Mouse (Mus musculus): ENCODE results near the gene Pdp2. TPM values are rescaled to one million over a fixed set of nuclear protein-coding genes. Genes with fewer than 3 reads are reported as not detected.

Gene Pdp2
- 5.7 TPM for polyA plus RNA-seq (2017; shearing (Covaris generic))

GRCm38 (mm10) chr8:104591133-104591834 is at the start of gene Pdp2:
TSS of gene Pdp2 (plus strand) at chr8:104591451.

GRCm38 (mm10) chr8:104624161-104624560 is 32.9 kb downstream of the Pdp2 start, which contains the start of gene Cdh16:
TSS of gene Cdh16 (minus strand) at chr8:104624396.

DNA sequence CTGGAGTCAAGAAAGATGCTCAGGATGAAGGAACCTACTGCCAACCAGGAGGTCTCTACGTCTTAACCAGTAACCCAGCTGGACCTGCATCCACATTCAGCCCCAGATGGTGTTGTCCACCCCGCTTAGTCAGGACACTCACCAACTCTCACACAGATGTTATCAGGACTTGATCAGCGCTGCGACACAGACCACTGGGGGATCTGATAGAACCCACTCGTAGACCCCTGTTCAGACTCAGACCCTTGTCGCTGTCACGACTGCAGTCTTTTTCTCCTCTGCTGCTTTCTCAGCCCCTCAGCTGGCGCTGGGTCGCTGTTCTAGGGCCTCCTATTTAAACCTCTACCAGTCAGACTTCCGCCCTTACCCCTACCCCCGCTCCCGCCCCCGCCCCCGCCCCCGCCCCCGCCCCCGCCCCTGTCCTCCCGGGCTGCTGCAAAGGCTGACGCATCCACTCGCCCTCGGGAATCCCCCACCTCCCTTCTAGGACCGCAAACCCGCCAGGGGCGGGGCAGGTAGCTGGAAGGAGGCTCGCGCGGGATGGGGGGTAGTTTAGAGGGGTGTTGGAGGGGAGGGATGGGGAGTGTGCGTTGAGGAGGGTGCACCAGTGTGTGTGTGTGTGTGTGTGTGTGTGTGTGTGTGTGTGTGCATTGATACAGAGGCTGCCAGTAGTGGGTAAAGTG is 39.9 kb downstream of the Pdp2 start, which contains the start of gene Rrad:
Rrad (minus strand) TSS at position 347 of the 683 bp plus-strand sequence.

DNA sequence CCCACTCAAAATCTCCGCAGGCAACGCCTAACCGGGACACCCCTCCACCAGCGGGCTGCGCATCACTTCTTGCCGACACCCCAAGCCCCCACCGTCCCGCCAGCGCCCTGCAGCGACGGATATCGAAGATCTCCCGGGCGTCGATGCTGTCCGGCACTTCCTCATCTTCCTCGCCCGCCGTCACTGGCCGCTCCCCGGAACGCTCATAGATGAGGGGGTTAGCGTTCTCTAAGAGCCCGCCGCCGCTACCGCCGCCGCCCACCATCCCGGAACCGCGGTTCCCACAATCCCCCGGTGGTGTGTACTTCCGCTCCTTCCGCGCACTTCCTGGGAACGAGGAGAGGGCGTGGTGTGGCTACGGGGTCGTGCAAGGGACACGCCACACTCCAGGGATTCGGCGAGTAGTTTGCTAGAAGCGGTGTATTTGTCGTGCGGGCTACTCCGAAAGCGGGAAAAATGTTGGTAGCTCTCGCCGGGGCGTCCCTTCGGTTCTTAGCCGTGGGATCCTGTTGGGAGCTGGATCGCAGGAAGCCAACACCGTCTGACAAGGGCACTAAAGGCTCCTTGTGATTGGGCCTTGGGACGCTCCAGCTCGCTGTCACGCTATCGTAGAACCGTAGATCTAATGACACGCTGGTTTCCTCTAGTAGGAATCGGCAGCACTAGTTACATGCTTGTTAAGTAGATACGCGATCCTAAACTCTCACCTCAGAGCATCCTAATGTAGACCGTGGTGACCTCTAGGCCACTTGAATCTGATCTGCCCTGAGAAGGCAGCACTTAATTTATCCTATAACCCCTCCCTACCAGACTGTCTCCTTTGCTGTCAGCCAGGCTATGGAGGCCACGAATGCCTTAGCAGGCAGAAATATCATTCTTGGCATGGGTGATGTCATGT is 50.4 kb downstream of the Pdp2 start, which contains the start of gene Ciao2b:
Ciao2b (minus strand) TSS at position 540 of the 898 bp plus-strand sequence.

Other genes starting within 250 kb of the Pdp2 start
- 0.31 TPM for gene Cmtm4, start 195.6 kb upstream of the Pdp2 start, polyA plus RNA-seq (2017; shearing (Covaris generic))
- 39.2 TPM for gene Dync1li2, start 148.4 kb upstream of the Pdp2 start, polyA plus RNA-seq (2017; shearing (Covaris generic))
- not detected for gene Terb1, start 81.5 kb upstream of the Pdp2 start, polyA plus RNA-seq (2017; shearing (Covaris generic))
- gene Nae1, start 56.8 kb upstream of the Pdp2 start, polyA plus RNA-seq (2017; shearing (Covaris generic)): 95.3 TPM
- gene Car7, start 56.8 kb upstream of the Pdp2 start, polyA plus RNA-seq (2017; shearing (Covaris generic)): 3.8 TPM
- gene Cdh16, start 32.9 kb downstream of the Pdp2 start, polyA plus RNA-seq (2017; shearing (Covaris generic)): not detected
- 59.8 TPM for gene Rrad, start 39.9 kb downstream of the Pdp2 start, polyA plus RNA-seq (2017; shearing (Covaris generic))
- gene Ciao2b, start 50.5 kb downstream of the Pdp2 start, polyA plus RNA-seq (2017; shearing (Covaris generic)): 114 TPM
- 0.12 TPM for gene Ces2a, start 142.6 kb downstream of the Pdp2 start, polyA plus RNA-seq (2017; shearing (Covaris generic))
- not detected for gene Ces2b, start 240.1 kb downstream of the Pdp2 start, polyA plus RNA-seq (2017; shearing (Covaris generic))